In the genomic region with DNA sequence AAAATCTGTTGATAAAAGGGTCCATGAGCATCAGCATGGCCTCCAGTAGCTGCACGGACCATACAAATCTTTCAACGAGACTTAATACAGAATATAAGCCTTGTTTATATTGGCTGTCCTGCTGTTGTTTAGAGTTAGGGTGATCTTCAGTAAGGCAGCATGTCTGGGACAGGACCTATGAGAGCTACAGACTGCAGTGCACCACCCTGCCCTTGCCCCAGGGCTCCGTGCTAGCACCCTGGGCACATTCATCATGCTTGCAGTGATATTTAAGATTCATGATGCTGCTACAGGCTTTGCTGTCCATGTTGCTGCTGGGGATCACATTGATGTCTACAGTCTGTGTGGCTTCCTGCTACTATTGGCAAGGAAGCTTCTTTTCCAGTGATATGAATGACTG, we compare ENCODE assay signal across 15 mouse cellular contexts.
"Had no signal": no experiment of that assay in that cellular context is flagged by ENCODE, and none has a peak within 500 bp of the region (broad histone marks: within the 10 kb centered on the region; RNA-seq: fewer than 3 reads in every experiment).

No protein-coding gene starts in this region.

- DNase-seq: right cerebral cortex, adult 18-20 months; right cerebral cortex, postnatal 14 days; right cerebral cortex, postnatal 25 days; right cerebral cortex, postnatal 4 days; spleen, adult 18-20 months; thymus, adult 18-20 months; thymus, adult 2 months; thymus, postnatal 14 days; thymus, postnatal 25 days; thymus, postnatal 36 days; thymus, postnatal 4 days had no signal

- H3K36me3 ChIP-seq: neural tube, embryonic 12.5 days; neural tube, embryonic 13.5 days; neural tube, embryonic 15.5 days; stomach, embryonic 15.5 days had no signal

- H3K4me2 ChIP-seq: neural tube, embryonic 12.5 days; neural tube, embryonic 13.5 days; neural tube, embryonic 15.5 days; stomach, embryonic 15.5 days had no signal

- H3K9me3 ChIP-seq: neural tube, embryonic 12.5 days; neural tube, embryonic 13.5 days; neural tube, embryonic 15.5 days; stomach, embryonic 15.5 days had no signal

- H3K4me1 ChIP-seq: neural tube, embryonic 12.5 days; neural tube, embryonic 15.5 days; stomach, embryonic 15.5 days had no signal

- H3K4me3 ChIP-seq: neural tube, embryonic 12.5 days; neural tube, embryonic 13.5 days; neural tube, embryonic 15.5 days; stomach, embryonic 15.5 days had no signal

- H3K27ac ChIP-seq: neural tube, embryonic 12.5 days; neural tube, embryonic 13.5 days; neural tube, embryonic 15.5 days; stomach, embryonic 15.5 days had no signal

- H3K27me3 ChIP-seq: neural tube, embryonic 12.5 days; neural tube, embryonic 13.5 days; neural tube, embryonic 15.5 days; stomach, embryonic 15.5 days had no signal

- H3K9ac ChIP-seq: neural tube, embryonic 12.5 days; neural tube, embryonic 13.5 days; neural tube, embryonic 15.5 days; stomach, embryonic 15.5 days had no signal
